Comparison of ENCODE assay signal across 29 mouse cellular contexts in the genomic region with DNA sequence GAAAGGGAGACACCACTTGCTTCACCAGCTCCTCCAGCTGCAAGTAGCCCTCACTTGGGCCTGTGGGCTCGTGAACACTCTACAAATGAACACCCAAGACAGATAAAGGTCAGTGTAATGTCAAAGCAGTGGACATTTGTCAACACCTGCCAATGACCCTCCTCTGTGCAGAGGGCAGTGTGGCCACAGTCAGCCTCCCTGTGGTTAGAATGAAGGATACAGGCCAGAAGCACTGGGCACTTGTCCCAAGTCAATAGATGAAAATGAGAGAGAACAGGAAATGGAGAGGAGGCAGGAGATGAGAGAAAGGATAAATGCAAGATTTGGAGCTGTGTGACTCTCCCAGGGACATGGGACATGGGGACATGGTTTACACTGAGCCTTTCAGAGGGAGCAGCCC. TPM values are rescaled to one million over a fixed set of nuclear protein-coding genes. Genes with fewer than 3 reads are reported as not detected.
DNase-seq lines count a peak whose midpoint lies in the region; ATAC-seq and TF ChIP-seq lines count a peak whose summit lies in the region.
"Had no signal": no experiment of that assay in that cellular context is flagged by ENCODE, and none has a peak within 500 bp of the region (broad histone marks: within the 10 kb centered on the region; RNA-seq: fewer than 3 reads in every experiment).

No protein-coding gene starts in this region.

- peak; percentile 91 for DNase-seq in heart, adult 11 months
- no peak for DNase-seq in heart, embryonic 10.5 days (ENCODE audit: low spot score)
- peak; percentile 73 for DNase-seq in liver, adult 2 months (ENCODE audit: extremely low read depth, low read depth, low spot score)
- peak; percentile 37 for DNase-seq in lung, postnatal 36 days
- no peak for DNase-seq in lung, postnatal 25 days (ENCODE audit: low spot score)
- no peak for DNase-seq in left cerebral cortex, postnatal 14 days (ENCODE audit: low spot score in 2 of 2)
- DNase-seq: adrenal gland, adult 2 months; adrenal gland, postnatal 14 days; B cell, adult 2 months; cerebellum, adult 11 months; cerebellum, adult 2 months; cerebellum, adult 9-11 months; cerebellum, postnatal 25 days; forebrain, postnatal 0 days; gastrocnemius, adult 2 months; gastrocnemius, postnatal 14 days; heart, postnatal 10 days; heart, postnatal 36 days had no signal

- 13% methylated on average over 1 of the region's 1 CpGs for WGBS in heart, embryonic 10.5 days
- WGBS in liver, adult 2 months = 11% methylated on average over 1 of the region's 1 CpGs
- 57% methylated on average over 1 of the region's 1 CpGs for WGBS in liver, embryonic 12.5 days (ENCODE audit: insufficient replicate concordance)

- no peak overlapping the region for H3K4me2 ChIP-seq in liver, embryonic 12.5 days
- H3K4me2 ChIP-seq: embryonic facial prominence, embryonic 12.5 days; embryonic facial prominence, embryonic 15.5 days; heart, embryonic 12.5 days; heart, embryonic 15.5 days; hindbrain, embryonic 13.5 days had no signal

- no peaks in the 10 kb centered on the region for H3K79me2 ChIP-seq in liver, adult 2 months (ENCODE audit: control insufficient read depth, insufficient read depth, low read length)

- no peak for ATAC-seq in liver, embryonic 12.5 days
- ATAC-seq: forebrain, embryonic 14.5 days; forebrain, postnatal 0 days; hindbrain, embryonic 16.5 days; Patski had no signal

- TF ChIP-seq CTCF in liver, adult 2 months (IDR thresholded peaks at IDR 0.05; ENCODE audit: low read depth, low read length) = 0 out of 2 replicates have a peak, but pooled peaks have one; percentile 28

- TF ChIP-seq POLR2A in liver, adult 2 months (IDR thresholded peaks at IDR 0.05; ENCODE audit: extremely low read depth, insufficient read depth, low read length) = no peak

- intact Hi-C loops in left cerebral cortex, postnatal 14 days (cut with DNase I) = no loop called here

- no peaks in the 10 kb centered on the region for H3K9me3 ChIP-seq in heart, embryonic 10.5 days
- no peaks in the 10 kb centered on the region for H3K9me3 ChIP-seq in liver, embryonic 12.5 days (replicated peaks)
- H3K9me3 ChIP-seq: embryonic facial prominence, embryonic 12.5 days; embryonic facial prominence, embryonic 15.5 days; G1E; heart, embryonic 12.5 days; heart, embryonic 15.5 days; hindbrain, embryonic 10.5 days; hindbrain, embryonic 13.5 days had no signal

- peaks cover 14% of the 10 kb centered on the region; the same call in 1 of the 2 replicates for H3K36me3 ChIP-seq in heart, embryonic 10.5 days
- no peaks in the 10 kb centered on the region for H3K36me3 ChIP-seq in liver, adult 2 months (ENCODE audit: control insufficient read depth, insufficient read depth, low read length)
- H3K36me3 ChIP-seq in liver, embryonic 12.5 days = no peaks in the 10 kb centered on the region; the same call in 1 of the 2 replicates
- H3K36me3 ChIP-seq: G1E; hindbrain, embryonic 13.5 days had no signal

- no peak overlapping the region for H3K27ac ChIP-seq in heart, embryonic 10.5 days
- no peak overlapping the region for H3K27ac ChIP-seq in liver, adult 2 months (replicated peaks; ENCODE audit: insufficient read depth, low read depth, low read length)
- H3K27ac ChIP-seq in liver, embryonic 12.5 days = no peak overlapping the region
- H3K27ac ChIP-seq: embryonic facial prominence, embryonic 12.5 days; embryonic facial prominence, embryonic 15.5 days; gastrocnemius, adult 2 months; heart, embryonic 15.5 days; hindbrain, embryonic 10.5 days; hindbrain, embryonic 13.5 days had no signal

- no peak overlapping the region for H3K4me3 ChIP-seq in heart, embryonic 10.5 days
- H3K4me3 ChIP-seq in liver, adult 2 months (ENCODE audit: insufficient read depth, low read depth, low read length) = no peak overlapping the region
- H3K4me3 ChIP-seq in liver, embryonic 12.5 days = no peak overlapping the region
- H3K4me3 ChIP-seq: embryonic facial prominence, embryonic 12.5 days; embryonic facial prominence, embryonic 15.5 days; gastrocnemius, adult 2 months; heart, embryonic 12.5 days; heart, embryonic 15.5 days; hindbrain, embryonic 10.5 days; hindbrain, embryonic 13.5 days had no signal

- H3K27me3 ChIP-seq in heart, embryonic 10.5 days (ENCODE audit: insufficient read depth, poor library complexity, severe bottlenecking) = no peaks in the 10 kb centered on the region
- H3K27me3 ChIP-seq in liver, adult 2 months (ENCODE audit: control insufficient read depth, insufficient read depth, low read length) = no peaks in the 10 kb centered on the region
- H3K27me3 ChIP-seq in liver, embryonic 12.5 days (replicated peaks) = 0 out of 2 replicates have a peak, but pooled peaks cover 3% of the 10 kb centered on the region
- H3K27me3 ChIP-seq: embryonic facial prominence, embryonic 12.5 days; embryonic facial prominence, embryonic 15.5 days; heart, embryonic 12.5 days; heart, embryonic 15.5 days; hindbrain, embryonic 13.5 days; Patski had no signal

- peaks cover 16% of the 10 kb centered on the region for H3K4me1 ChIP-seq in heart, embryonic 10.5 days
- H3K4me1 ChIP-seq in liver, adult 2 months (ENCODE audit: control insufficient read depth, insufficient read depth, low read length) = peaks cover 2% of the 10 kb centered on the region; the same call in 1 of the 2 replicates
- peaks cover 11% of the 10 kb centered on the region; the same call in 1 of the 2 replicates for H3K4me1 ChIP-seq in liver, embryonic 12.5 days
- H3K4me1 ChIP-seq: embryonic facial prominence, embryonic 12.5 days; heart, embryonic 15.5 days had no signal

- no peak overlapping the region for H3K9ac ChIP-seq in liver, adult 2 months (ENCODE audit: low read depth, low read length)
- H3K9ac ChIP-seq in liver, embryonic 12.5 days = no peak overlapping the region
- H3K9ac ChIP-seq: embryonic facial prominence, embryonic 12.5 days; embryonic facial prominence, embryonic 15.5 days; forebrain, postnatal 0 days; heart, embryonic 12.5 days; heart, embryonic 15.5 days; hindbrain, embryonic 13.5 days had no signal

RNA-seq across cellular contexts. Expression of a gene that starts 51.2 kb away (rescaled TPM):
- 8.9 and 9.0 TPM in 2 replicates for polyA plus RNA-seq in heart, embryonic 10.5 days (2016; fragmentation: Nextera tagmentation; extraction: Ambion mirVana)
- 7.7 and 9.5 TPM in 2 replicates for total RNA-seq in liver, adult 2 months (2014; rRNA removed)
- polyA plus RNA-seq in liver, adult 2 months (2012; rRNA removed) = 5.4 and 6.0 TPM in 2 replicates
- polyA plus RNA-seq in liver, embryonic 12.5 days (2016; fragmentation: Nextera tagmentation; extraction: Ambion mirVana) = 6.3 and 7.2 TPM in 2 replicates
- total RNA-seq in left cerebral cortex, postnatal 14 days (2021) = 1 to 10 TPM; 9.0 to 9.3 TPM

Comparison
In these comparisons a context has a peak if more than half of its experiments do, and no peak if none do; other contexts are left out.
1. DNase-seq: peak in heart, adult 11 months (single experiment), liver, adult 2 months (single experiment) and lung, postnatal 36 days (single experiment); none in heart, embryonic 10.5 days (single experiment), lung, postnatal 25 days (single experiment) and left cerebral cortex, postnatal 14 days (0 of 2).